Mouse (Mus musculus): ENCODE data around the gene Sufu. TPM values are rescaled to one million over a fixed set of nuclear protein-coding genes. Genes with fewer than 3 reads are reported as not detected.
A peak's percentile ranks its signal among the peaks of the same experiment; 100 is the strongest.

The Sufu gene
- total RNA-seq, 2 experiments from 2014 or later, result 20.1 to 23.5 TPM

- no peak for DNase-seq (ENCODE audit: low spot score in 2 of 2)
These were observed 114.1 kb downstream of the Sufu start for GRCm38 (mm10) chr19:46510824-46511223.

- no peak for DNase-seq (ENCODE audit: low spot score in 2 of 2)
These were observed 114.6 kb downstream of the Sufu start for GRCm38 (mm10) chr19:46511263-46511662.

- DNase-seq (ENCODE audit: low spot score in 2 of 2), result no peak
These were observed 117.7 kb downstream of the Sufu start for GRCm38 (mm10) chr19:46514387-46514786.

- DNase-seq (ENCODE audit: low spot score in 2 of 2), result no peak
These were observed 118.7 kb downstream of the Sufu start for GRCm38 (mm10) chr19:46515287-46515821.

- DNase-seq (ENCODE audit: low spot score in 2 of 2), result no peak
These were observed 120.2 kb downstream of the Sufu start for GRCm38 (mm10) chr19:46516667-46517528.

- no peak for DNase-seq (ENCODE audit: low spot score in 2 of 2)
These were observed 121.0 kb downstream of the Sufu start for GRCm38 (mm10) chr19:46517529-46518351.

GRCm38 (mm10) chr19:46518352-46518787, 121.7 kb downstream of the Sufu start:
- DNase-seq (ENCODE audit: low spot score in 2 of 2), result peak in 1 of 2 experiments; percentile 68

- no peak for DNase-seq (ENCODE audit: low spot score in 2 of 2)
These were observed 122.3 kb downstream of the Sufu start for GRCm38 (mm10) chr19:46518828-46519621.

GRCm38 (mm10) chr19:46521698-46522097, 125.0 kb downstream of the Sufu start:
- DNase-seq (ENCODE audit: low spot score in 2 of 2), result no peak

- no peak for DNase-seq (ENCODE audit: low spot score in 2 of 2)
These were observed 125.8 kb downstream of the Sufu start for GRCm38 (mm10) chr19:46522433-46523044.

GRCm38 (mm10) chr19:46523131-46523479, 126.4 kb downstream of the Sufu start:
- no peak for DNase-seq (ENCODE audit: low spot score in 2 of 2)

GRCm38 (mm10) chr19:46523480-46524151, 126.9 kb downstream of the Sufu start:
- peak in 1 of 2 experiments; percentile 77 for DNase-seq (ENCODE audit: low spot score in 2 of 2)

GRCm38 (mm10) chr19:46524152-46524544, 127.5 kb downstream of the Sufu start:
- DNase-seq (ENCODE audit: low spot score in 2 of 2), result no peak

- peak in 1 of 2 experiments; percentile 71 for DNase-seq (ENCODE audit: low spot score in 2 of 2)
These were observed 128.1 kb downstream of the Sufu start for GRCm38 (mm10) chr19:46524601-46525321.

GRCm38 (mm10) chr19:46525691-46526631, 129.3 kb downstream of the Sufu start:
- no peak for DNase-seq (ENCODE audit: low spot score in 2 of 2)

- DNase-seq (ENCODE audit: low spot score in 2 of 2), result no peak
These were observed 131.2 kb downstream of the Sufu start for GRCm38 (mm10) chr19:46527632-46528528.
